Mouse (Mus musculus) CH12.LX (cell line): ENCODE results near the gene Trh. TPM values are rescaled to one million over a fixed set of nuclear protein-coding genes. Genes with fewer than 3 reads are reported as not detected.

Source experiments
- DNase-seq: peaks from one replicate; pipeline ENCODE4 v3.0.0-alpha.2; 2013; ENCODE audit errors: extremely low read depth
- H3K27ac ChIP-seq: 2 replicates; pipeline ENCODE4 v1.5.1; 2012; ENCODE audit warnings: low read depth, mild to moderate bottlenecking, control low read depth, moderate library complexity; ENCODE audit not compliant: insufficient read depth
- H3K27me3 ChIP-seq: replicated peaks from 2 replicates; pipeline ENCODE3; 2012; ENCODE audit warnings: inconsistent platforms
- H3K36me3 ChIP-seq, 2 experiments: replicated peaks in 1 of 2; 2 replicates each; pipeline versions ENCODE3 to v1.6.1; 2012; ENCODE audit warnings: inconsistent platforms in 1 of 2, low read length in 1 of 2, mild to moderate bottlenecking in 1 of 2, mixed read lengths in 1 of 2, moderate library complexity in 1 of 2; ENCODE audit not compliant: control insufficient read depth in 1 of 2, insufficient read depth in 1 of 2
- H3K4me1 ChIP-seq, 2 experiments: 2 replicates each; pipeline ENCODE4 v1.6.1; 2012; ENCODE audit warnings: inconsistent platforms in 1 of 2, moderate library complexity in 1 of 2; ENCODE audit not compliant: insufficient read depth in 2 of 2, control insufficient read depth in 1 of 2
- H3K4me2 ChIP-seq: 2 replicates; pipeline ENCODE4 v1.6.1; 2012; ENCODE audit warnings: low read depth, mild to moderate bottlenecking, control low read depth; ENCODE audit not compliant: poor library complexity, insufficient read depth, severe bottlenecking
- H3K4me3 ChIP-seq, 3 experiments: fragments of 150-350 bp in 1 of 3; sonication (generic) in 1 of 3; replicated peaks in 1 of 3; 2 replicates each; pipeline versions ENCODE3 to v1.5.1; 2011 to 2012; ENCODE audit warnings: low read depth in 2 of 3, low read length in 2 of 3, mild to moderate bottlenecking in 2 of 3, moderate library complexity in 2 of 3, control low read depth in 1 of 3, improper control_type of control experiment in 1 of 3, inconsistent platforms in 1 of 3, mixed read lengths in 1 of 3; ENCODE audit not compliant: poor library complexity in 1 of 3
- H3K79me2 ChIP-seq: replicated peaks from 2 replicates; pipeline ENCODE4 v1.6.1; 2012; ENCODE audit warnings: mild to moderate bottlenecking, moderate library complexity; ENCODE audit not compliant: control insufficient read depth, poor library complexity, insufficient read depth, severe bottlenecking; ENCODE audit errors: extremely low read depth
- H3K9ac ChIP-seq: 2 replicates; pipeline ENCODE4 v1.6.1; 2012; ENCODE audit warnings: low read depth, mild to moderate bottlenecking, control low read depth, moderate library complexity; ENCODE audit not compliant: insufficient read depth
- H3K9me3 ChIP-seq: replicated peaks from 2 replicates; pipeline ENCODE3; 2012; ENCODE audit warnings: low read length, inconsistent platforms, mixed read lengths
- BHLHE40 ChIP-seq: IDR thresholded peaks from 2 replicates; pipeline ENCODE4 v1.6.1; 2011; ENCODE audit warnings: mild to moderate bottlenecking, low read depth, low read length, improper control_type of control experiment
- CHD2 ChIP-seq: IDR thresholded peaks from 2 replicates; pipeline ENCODE4 v1.6.1; 2011; ENCODE audit warnings: low read length, improper control_type of control experiment
- ETS1 ChIP-seq: conservative IDR thresholded peaks from 2 replicates; pipeline ENCODE4 v1.6.1; 2012; ENCODE audit warnings: low read depth, mild to moderate bottlenecking, inconsistent platforms, low read length, improper control_type of control experiment, moderate library complexity
- GABPA ChIP-seq: IDR thresholded peaks from 2 replicates; pipeline ENCODE4 v1.6.1; 2012; ENCODE audit warnings: low read depth, low read length, improper control_type of control experiment, inconsistent platforms; ENCODE audit not compliant: insufficient replicate concordance
- HCFC1 ChIP-seq: IDR thresholded peaks from 2 replicates; pipeline ENCODE4 v1.6.1; 2012; ENCODE audit warnings: low read depth, mild to moderate bottlenecking, inconsistent platforms, low read length, improper control_type of control experiment
- JUN ChIP-seq: IDR thresholded peaks from 2 replicates; pipeline ENCODE4 v1.6.1; 2011; ENCODE audit warnings: low read depth, mild to moderate bottlenecking, low read length, improper control_type of control experiment, moderate library complexity; ENCODE audit not compliant: insufficient read depth
- JUND ChIP-seq: conservative IDR thresholded peaks from 2 replicates; pipeline ENCODE4 v1.6.1; 2011; ENCODE audit warnings: low read depth, low read length, improper control_type of control experiment
- MAZ ChIP-seq: IDR thresholded peaks from 2 replicates; pipeline ENCODE4 v1.6.1; 2012; ENCODE audit warnings: low read depth, mild to moderate bottlenecking, inconsistent platforms, low read length, improper control_type of control experiment, moderate library complexity
- MEF2A ChIP-seq: IDR thresholded peaks from 2 replicates; pipeline ENCODE4 v1.6.1; 2014; ENCODE audit warnings: low read depth, mild to moderate bottlenecking, inconsistent platforms, low read length, improper control_type of control experiment, borderline replicate concordance
- NELFE ChIP-seq: IDR thresholded peaks from 2 replicates; pipeline ENCODE4 v1.6.1; 2011; ENCODE audit warnings: low read depth, low read length, improper control_type of control experiment
- POLR2A ChIP-seq: IDR thresholded peaks from 2 replicates; pipeline ENCODE4 v1.6.1; 2011; ENCODE audit warnings: low read depth, mild to moderate bottlenecking, improper control_type of control experiment, low read length
- RCOR1 ChIP-seq: conservative IDR thresholded peaks from 2 replicates; pipeline ENCODE4 v1.6.1; 2012; ENCODE audit warnings: low read depth, mild to moderate bottlenecking, inconsistent platforms, low read length, improper control_type of control experiment
- SIN3A ChIP-seq: IDR thresholded peaks from 2 replicates; pipeline ENCODE4 v1.6.1; 2012; ENCODE audit warnings: low read length, improper control_type of control experiment, inconsistent platforms
- USF1 ChIP-seq: IDR thresholded peaks from 2 replicates; pipeline ENCODE4 v1.6.1; 2014; ENCODE audit warnings: low read depth, mild to moderate bottlenecking, inconsistent platforms, low read length, improper control_type of control experiment
- USF2 ChIP-seq: conservative IDR thresholded peaks from 2 replicates; pipeline ENCODE4 v1.6.1; 2011; ENCODE audit warnings: low read depth, low read length, improper control_type of control experiment
- ZC3H11A ChIP-seq: IDR thresholded peaks from 2 replicates; pipeline ENCODE4 v1.6.1; 2012; ENCODE audit warnings: low read depth, mild to moderate bottlenecking, inconsistent platforms, low read length, improper control_type of control experiment
- ZMIZ1 ChIP-seq: IDR thresholded peaks from 2 replicates; pipeline ENCODE4 v1.6.1; 2012; ENCODE audit warnings: low read depth, mild to moderate bottlenecking, inconsistent platforms, low read length, improper control_type of control experiment
- dilution Hi-C: fragments of 300-500 bp; cut with MboI; formaldehyde crosslinking; loops from 2 replicates; pipeline ENCODE4 v1.14.3; 2020; ENCODE audit warnings: low sequenced_read_pairs; ENCODE audit not compliant: extremely low pct_unique_long_range_greater_than_20kb, extremely low pct_ligation_motif_present
- in situ Hi-C: fragments of 300-500 bp; cut with MboI; formaldehyde crosslinking; loops from 3 replicates; pipeline ENCODE4 v1.14.3; 2019; ENCODE audit warnings: low sequenced_read_pairs, low pct_ligation_motif_present, low pct_unique_long_range_greater_than_20kb, mixed read lengths
- polyA plus RNA-seq: library from polyadenylated mRNA; unstranded; fragments of >175 nt; gene quantifications from 2 replicates; pipeline ENCODE4 v1.2.1, GENCODE M21; 2012; ENCODE audit warnings: low read depth; ENCODE audit not compliant: insufficient read length
- total RNA-seq, 2 experiments: library from RNA; depleted of rRNA; stranded (reverse); fragments of 300-350 nt in 1 of 2; fragments of >200 nt in 1 of 2; gene quantifications; 2 replicates each; pipeline ENCODE4 v1.2.3; 2012 to 2014

The Trh gene
- total and polyA plus RNA-seq, 3 experiments, result not detected

GRCm38 (mm10) chr6:92253253-92253870 is 8.9 kb upstream of the Trh start:
- no peak overlapping the region for H3K4me3 ChIP-seq
- H3K27me3 ChIP-seq, result peaks cover 44% of the 10 kb centered on the region
- in situ Hi-C loops, result no loop called here
- H3K79me2 ChIP-seq, result no peaks in the 10 kb centered on the region
- no peak overlapping the region for H3K4me2 ChIP-seq
- H3K9me3 ChIP-seq, result peaks cover 9% of the 10 kb centered on the region
- dilution Hi-C loops, result no loop called here
- H3K27ac ChIP-seq, result no peak overlapping the region
- no peaks in the 10 kb centered on the region for H3K36me3 ChIP-seq
- DNase-seq, result no peak
- no peak for TF ChIP-seq USF2
- no peak for TF ChIP-seq USF1
- TF ChIP-seq ZMIZ1, result no peak
- no peak for TF ChIP-seq HCFC1
- TF ChIP-seq ZC3H11A, result no peak
- no peak for TF ChIP-seq JUND
- TF ChIP-seq MEF2A, result no peak
- TF ChIP-seq CHD2, result no peak
- no peak for TF ChIP-seq BHLHE40
- no peak for TF ChIP-seq JUN
- no peak for TF ChIP-seq GABPA
- H3K9ac ChIP-seq, result no peak overlapping the region
- H3K4me1 ChIP-seq, result no peaks in the 10 kb centered on the region

- TF ChIP-seq POLR2A, result no peak
- no peak for TF ChIP-seq RCOR1
- TF ChIP-seq JUND, result no peak
- no peak for TF ChIP-seq SIN3A
- no peak for TF ChIP-seq GABPA
- no peak for TF ChIP-seq MAZ
- TF ChIP-seq NELFE, result no peak
- no peak for TF ChIP-seq HCFC1
- no peak for TF ChIP-seq ETS1
- TF ChIP-seq, all 38 proteins: peak for 0
- no peaks in the 10 kb centered on the region for H3K79me2 ChIP-seq
- no peak overlapping the region for H3K4me2 ChIP-seq
- no peaks in the 10 kb centered on the region for H3K36me3 ChIP-seq
- H3K9ac ChIP-seq, result no peak overlapping the region
- H3K27me3 ChIP-seq, result peaks cover 79% of the 10 kb centered on the region
- H3K27ac ChIP-seq, result no peak overlapping the region
- no peak for DNase-seq
- H3K9me3 ChIP-seq, result no peaks in the 10 kb centered on the region
- 0 out of 4 replicates have a peak, but pooled peaks cover 0 to 4% of the 10 kb centered on the region in 2 experiments for H3K4me1 ChIP-seq
- in situ Hi-C loops, result no loop called here
- dilution Hi-C loops, result no loop called here
- H3K4me3 ChIP-seq, result no peak overlapping the region
Observed at GRCm38 (mm10) chr6:92247215-92247919, 2.9 kb upstream of the Trh start.
